Mouse (Mus musculus): ENCODE measurements around the gene Mrpl49.

- no peak for TF ChIP-seq CTCF (IDR thresholded peaks at IDR 0.05; ENCODE audit: low read depth)
- TF ChIP-seq EP300 (IDR thresholded peaks at IDR 0.05; ENCODE audit: low read depth), result no peak
Observed at GRCm38 (mm10) chr19:6054296-6054695, 3.3 kb downstream of the Mrpl49 start.

Measured in liver, postnatal 0 days (tissue).